Mouse (Mus musculus) brain, embryonic 14.5 days (tissue): ENCODE measurements around the gene Rnd2.

Experiments used
- CTCF ChIP-seq: fragments of 200-500 bp; IDR thresholded peaks from 2 replicates; pipeline ENCODE4 v1.5.1; 2012; ENCODE audit warnings: inconsistent platforms, mild to moderate bottlenecking, moderate library complexity, borderline replicate concordance; ENCODE audit not compliant: insufficient read depth, insufficient read length; ENCODE audit errors: extremely low read depth
- POLR2A ChIP-seq: fragments of 200-500 bp; IDR thresholded peaks from 2 replicates; pipeline ENCODE4 v1.6.1; 2012; ENCODE audit warnings: mild to moderate bottlenecking, inconsistent platforms, borderline replicate concordance; ENCODE audit not compliant: poor library complexity, insufficient read depth, insufficient read length, severe bottlenecking; ENCODE audit errors: extremely low read depth

DNA sequence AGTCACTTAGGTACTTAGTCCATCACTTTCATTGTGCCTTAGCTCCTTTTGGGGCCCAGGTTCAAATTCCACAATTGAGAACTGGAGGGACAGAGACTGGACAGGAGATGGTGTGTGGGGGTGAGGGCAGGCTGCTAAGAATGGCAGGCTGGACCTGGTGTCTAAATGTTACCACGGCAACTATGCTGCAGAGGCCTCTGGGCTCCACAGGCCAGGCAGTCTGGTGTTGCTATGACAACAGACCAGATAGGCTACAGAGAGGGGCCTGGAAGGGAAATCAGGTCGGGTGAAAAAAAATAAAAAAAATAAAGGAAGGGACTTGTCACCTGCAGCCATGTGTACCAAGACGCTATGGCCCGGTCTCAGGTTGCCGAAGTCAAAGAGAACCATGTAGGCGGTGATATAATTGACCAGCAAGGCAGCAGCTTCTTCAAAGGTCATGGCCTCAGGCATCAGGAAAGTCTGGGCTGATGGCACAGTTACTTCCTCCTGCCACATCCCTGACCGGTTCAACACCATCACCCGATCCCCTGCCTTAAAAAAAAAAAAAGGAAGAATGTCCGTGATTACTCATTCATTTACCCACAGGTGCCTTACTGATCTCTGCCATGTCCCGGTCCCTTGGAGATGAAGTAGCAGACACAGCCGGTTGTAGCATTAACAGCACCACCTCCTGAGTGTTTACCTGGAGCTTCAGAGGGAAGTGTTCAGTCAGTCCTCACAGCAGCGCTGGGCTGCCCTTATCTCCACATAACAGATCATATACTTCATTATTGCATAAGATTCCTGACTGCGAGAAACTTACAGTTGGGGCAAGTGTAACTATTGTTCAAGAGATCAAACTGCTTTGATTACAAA, 2.0 kb upstream of the Rnd2 start:
- TF ChIP-seq CTCF (no peak), POLR2A (no peak)
